Mouse (Mus musculus) ES-Bruce4 (cell line): ENCODE results near the gene Usp7.

Source experiments
- CTCF ChIP-seq: IDR thresholded peaks from one replicate; pipeline ENCODE4 v1.8.1; 2011; ENCODE audit warnings: low read depth, low read length
- EP300 ChIP-seq: IDR thresholded peaks from 2 replicates; pipeline ENCODE4 v1.6.1; 2011; ENCODE audit warnings: low read depth, low read length; ENCODE audit not compliant: insufficient read depth

DNA sequence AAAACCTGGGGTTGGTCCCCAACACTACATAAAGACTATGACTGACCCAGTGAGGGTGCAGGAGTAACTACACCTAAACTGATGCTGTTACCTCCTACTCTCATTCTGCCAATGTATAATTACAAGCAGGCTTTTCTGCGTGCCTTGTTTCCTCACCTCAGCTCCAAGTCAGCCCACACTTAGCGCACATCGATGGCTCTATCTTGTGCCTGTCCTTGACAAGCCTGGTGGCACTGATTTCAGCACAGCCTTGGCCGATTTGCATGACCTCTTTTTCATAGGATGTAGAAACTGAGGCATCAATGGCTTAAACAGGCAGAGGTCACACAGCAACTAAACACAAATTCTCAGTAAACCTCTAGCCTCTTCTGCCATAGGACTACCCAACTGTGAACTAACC is 57.4 kb downstream of the Usp7 start:
- TF ChIP-seq CTCF (no peak), EP300 (no peak)
